Mouse (Mus musculus) kidney, embryonic 16.5 days (tissue): ENCODE measurements around the gene Olfr1052. TPM values are rescaled to one million over a fixed set of nuclear protein-coding genes. Genes with fewer than 3 reads are reported as not detected.
"Not testable (repeated sequence)": the region's sequence is repeated elsewhere in the genome, so short reads cannot be mapped to it uniquely, and the experiment has no call there.

Experiments
- ATAC-seq: fragments of 200-750 bp; cut with Nextera tagmentation; 2 replicates; pipeline ENCODE4 v1.8.0; 2017; ENCODE audit warnings: moderate TSS enrichment; ENCODE audit not compliant: low FRiP score, low TSS enrichment
- H3K27ac ChIP-seq: fragments of 300-500 bp; sonication (generic); 2 replicates; pipeline ENCODE4 v1.5.1; 2014; ENCODE audit warnings: low read length
- H3K27me3 ChIP-seq: fragments of 300-500 bp; sonication (generic); 2 replicates; pipeline ENCODE4 v1.6.1; 2014; ENCODE audit warnings: low read length, control low read depth, mixed read lengths; ENCODE audit not compliant: insufficient read depth
- H3K36me3 ChIP-seq: fragments of 300-500 bp; sonication (generic); 2 replicates; pipeline ENCODE4 v1.6.1; 2014; ENCODE audit warnings: low read length, control low read depth, mixed read lengths; ENCODE audit not compliant: insufficient read depth
- H3K4me1 ChIP-seq: fragments of 300-500 bp; sonication (generic); 2 replicates; pipeline ENCODE4 v1.6.1; 2014; ENCODE audit warnings: low read length, control low read depth, mixed read lengths; ENCODE audit not compliant: insufficient read depth
- H3K4me2 ChIP-seq: fragments of 300-500 bp; sonication (generic); replicated peaks from 2 replicates; pipeline ENCODE4 v1.6.1; 2014; ENCODE audit warnings: low read depth, low read length
- H3K4me3 ChIP-seq: fragments of 300-500 bp; sonication (generic); 2 replicates; pipeline ENCODE4 v1.5.1; 2014; ENCODE audit warnings: mild to moderate bottlenecking, low read length
- H3K9ac ChIP-seq: fragments of 300-500 bp; sonication (generic); replicated peaks from 2 replicates; pipeline ENCODE4 v1.6.1; 2014; ENCODE audit warnings: low read length
- H3K9me3 ChIP-seq: fragments of 300-500 bp; sonication (generic); 2 replicates; pipeline ENCODE4 v1.6.1; 2016; ENCODE audit warnings: low read length, control low read depth
- WGBS: fragments of 180-500 bp; shearing (Covaris S2); extraction: QIAGEN DNeasy Blood & Tissue Kit; methylation state at CpG from one replicate; pipeline ENCODE4 v1.1.7; 2014; 5-methylcytosine and 5-hydroxymethylcytosine counted together
- polyA plus RNA-seq: library from polyadenylated mRNA; unstranded; fragments of >200 nt; fragmentation: Nextera tagmentation; extraction: Ambion mirVana; gene quantifications from 2 replicates; pipeline ENCODE4 v1.2.1, GENCODE M21; 2015

Gene Olfr1052
- not detected in 2 replicates for polyA plus RNA-seq

GRCm38 (mm10) chr2:86292155-86292554 is at the start of gene Olfr1052:
Gene Olfr1052 (plus strand): TSS chr2:86292455.
- Histone ChIP-seq H3K9ac (no peak within 1 kb of the TSS), H3K27me3 (no peaks in the 10 kb centered on the region), H3K27ac (no peak within 1 kb of the TSS), H3K4me3 (no peak within 1 kb of the TSS), H3K4me2 (no peak within 1 kb of the TSS), H3K4me1 (no peaks in the 10 kb centered on the region), H3K36me3 (no peaks in the 10 kb centered on the region), H3K9me3 (no peaks in the 10 kb centered on the region)
- no peak for ATAC-seq

GRCm38 (mm10) chr2:86258228-86258627 is 34.0 kb upstream of the Olfr1052 start, which contains the start of gene Olfr1049:
Gene Olfr1049 (minus strand): TSS chr2:86258328.
- not testable (repeated sequence) for H3K4me3 ChIP-seq, H3K36me3 ChIP-seq, H3K27me3 ChIP-seq, H3K4me1 ChIP-seq, H3K9me3 ChIP-seq, H3K4me2 ChIP-seq, H3K27ac ChIP-seq, H3K9ac ChIP-seq, ATAC-seq

- not testable (repeated sequence) for H3K9ac ChIP-seq, H3K4me3 ChIP-seq, H3K9me3 ChIP-seq, H3K36me3 ChIP-seq, H3K27ac ChIP-seq, H3K4me2 ChIP-seq, H3K4me1 ChIP-seq, H3K27me3 ChIP-seq, ATAC-seq
Measured at GRCm38 (mm10) chr2:86278988-86279387, 13.3 kb upstream of the Olfr1052 start, which contains the start of gene Olfr1051. Gene Olfr1051 (minus strand): TSS chr2:86279088.

GRCm38 (mm10) chr2:86315184-86315583 is 22.9 kb downstream of the Olfr1052 start, which contains the start of gene Olfr1053:
Gene Olfr1053 (minus strand): TSS chr2:86315284.
- Histone ChIP-seq H3K4me1 (no peaks in the 10 kb centered on the region), H3K4me3 (no peak within 1 kb of the TSS), H3K4me2 (no peak within 1 kb of the TSS), H3K9me3 (no peaks in the 10 kb centered on the region), H3K9ac (no peak within 1 kb of the TSS), H3K36me3 (no peaks in the 10 kb centered on the region), H3K27ac (no peak within 1 kb of the TSS), H3K27me3 (no peaks in the 10 kb centered on the region)
- no peak for ATAC-seq
- 56% methylated on average over 3 of the region's 3 CpGs for WGBS

GRCm38 (mm10) chr2:86335333-86335732 is 43.1 kb downstream of the Olfr1052 start, which contains the start of gene Olfr1054:
Gene Olfr1054 (minus strand): TSS chr2:86335433.
- no peak for ATAC-seq
- Histone ChIP-seq H3K9ac (no peak within 1 kb of the TSS), H3K27me3 (no peaks in the 10 kb centered on the region), H3K4me3 (no peak within 1 kb of the TSS), H3K4me2 (no peak within 1 kb of the TSS), H3K9me3 (no peaks in the 10 kb centered on the region), H3K36me3 (no peaks in the 10 kb centered on the region), H3K4me1 (no peaks in the 10 kb centered on the region), H3K27ac (no peak within 1 kb of the TSS)
- 86% methylated on average over 3 of the region's 3 CpGs for WGBS

Other genes starting within 250 kb of the Olfr1052 start
- 0.04 and 0.05 TPM in 2 replicates for gene Olfr1034, start 246.6 kb upstream of the Olfr1052 start, polyA plus RNA-seq
- not detected in 2 replicates for gene Olfr1036, start 218.5 kb upstream of the Olfr1052 start, polyA plus RNA-seq
- gene Olfr1037, start 205.1 kb upstream of the Olfr1052 start, polyA plus RNA-seq = not detected in 2 replicates
- gene Olfr1039, start 156.5 kb upstream of the Olfr1052 start, polyA plus RNA-seq = not detected in 2 replicates
- gene Olfr1040, start 145.7 kb upstream of the Olfr1052 start, polyA plus RNA-seq = not detected in 2 replicates
- gene Olfr1042, start 130.6 kb upstream of the Olfr1052 start, polyA plus RNA-seq = not detected in 2 replicates
- gene Olfr1043, start 124.9 kb upstream of the Olfr1052 start, polyA plus RNA-seq = not detected in 2 replicates
- not detected in 2 replicates for gene Olfr1044, start 114.6 kb upstream of the Olfr1052 start, polyA plus RNA-seq
- gene Olfr52, start 106.8 kb upstream of the Olfr1052 start, polyA plus RNA-seq = not detected in 2 replicates
- not detected in 2 replicates for gene Olfr1045, start 89.4 kb upstream of the Olfr1052 start, polyA plus RNA-seq
- gene Olfr1046, start 73.1 kb upstream of the Olfr1052 start, polyA plus RNA-seq = not detected in 2 replicates
- gene Olfr1047, start 61.1 kb upstream of the Olfr1052 start, polyA plus RNA-seq = not detected in 2 replicates
- not detected in 2 replicates for gene Olfr1048, start 52.2 kb upstream of the Olfr1052 start, polyA plus RNA-seq
- not detected in 2 replicates for gene Olfr1049, start 34.1 kb upstream of the Olfr1052 start, polyA plus RNA-seq
- not detected in 2 replicates for gene Olfr1051, start 13.4 kb upstream of the Olfr1052 start, polyA plus RNA-seq
- gene Olfr1053, start 22.8 kb downstream of the Olfr1052 start, polyA plus RNA-seq = not detected in 2 replicates
- not detected in 2 replicates for gene Olfr1054, start 43.0 kb downstream of the Olfr1052 start, polyA plus RNA-seq
- not detected in 2 replicates for gene Olfr1055, start 57.8 kb downstream of the Olfr1052 start, polyA plus RNA-seq
- gene Olfr1056, start 70.0 kb downstream of the Olfr1052 start, polyA plus RNA-seq = not detected in 2 replicates
- not detected in 2 replicates for gene Olfr1057, start 85.9 kb downstream of the Olfr1052 start, polyA plus RNA-seq
- gene Olfr1058, start 96.1 kb downstream of the Olfr1052 start, polyA plus RNA-seq = not detected in 2 replicates
- not detected in 2 replicates for gene Olfr1061, start 121.6 kb downstream of the Olfr1052 start, polyA plus RNA-seq
- not detected in 2 replicates for gene Olfr1062, start 134.3 kb downstream of the Olfr1052 start, polyA plus RNA-seq
- not detected in 2 replicates for gene Olfr1065, start 158.1 kb downstream of the Olfr1052 start, polyA plus RNA-seq
- not detected in 2 replicates for gene Olfr1066, start 163.8 kb downstream of the Olfr1052 start, polyA plus RNA-seq
- gene Olfr228, start 194.9 kb downstream of the Olfr1052 start, polyA plus RNA-seq = not detected in 2 replicates
- not detected in 2 replicates for gene Olfr1076, start 216.0 kb downstream of the Olfr1052 start, polyA plus RNA-seq